Mouse (Mus musculus): Measurements from ENCODE around the gene Serpina1f. TPM values are rescaled to one million over a fixed set of nuclear protein-coding genes. Genes with fewer than 3 reads are reported as not detected.
"Not testable (repeated sequence)": the region's sequence is repeated elsewhere in the genome, so short reads cannot be mapped to it uniquely, and the experiment has no call there.

Gene Serpina1f
- polyA plus RNA-seq (2015; fragmentation: Nextera tagmentation; extraction: Ambion mirVana) = not detected in 2 replicates

- 89% methylated on average over 8 of the region's 8 CpGs for WGBS
- H3K27ac ChIP-seq = no peak within 1 kb of the TSS
- H3K27me3 ChIP-seq = no peaks in the 10 kb centered on the region
- H3K4me1 ChIP-seq (replicated peaks) = no peaks in the 10 kb centered on the region
- no peaks in the 10 kb centered on the region for H3K9me3 ChIP-seq
- H3K4me2 ChIP-seq = no peak within 1 kb of the TSS
- no peak within 1 kb of the TSS for H3K9ac ChIP-seq
- H3K36me3 ChIP-seq = no peaks in the 10 kb centered on the region
- no peak within 1 kb of the TSS for H3K4me3 ChIP-seq
- ATAC-seq (ENCODE audit: low FRiP score) = no peak
Measured at GRCm38 (mm10) chr12:103695429-103695828, at the start of gene Serpina1f. Serpina1f (minus strand) TSS chr12:103695529.

GRCm38 (mm10) chr12:103737791-103738580, 42.7 kb upstream of the Serpina1f start:
- not testable (repeated sequence) for H3K9me3 ChIP-seq; H3K27me3 ChIP-seq; H3K4me1 ChIP-seq (replicated peaks); H3K9ac ChIP-seq; ATAC-seq (ENCODE audit: low FRiP score); H3K27ac ChIP-seq; H3K4me2 ChIP-seq; H3K36me3 ChIP-seq; H3K4me3 ChIP-seq
- WGBS = 88% methylated on average over 6 of the region's 6 CpGs

- 89% methylated on average over 4 of the region's 4 CpGs for WGBS
- not testable (repeated sequence) for H3K4me3 ChIP-seq; H3K27ac ChIP-seq; H3K36me3 ChIP-seq; H3K27me3 ChIP-seq; H3K4me2 ChIP-seq; ATAC-seq (ENCODE audit: low FRiP score); H3K9ac ChIP-seq; H3K9me3 ChIP-seq; H3K4me1 ChIP-seq (replicated peaks)
Measured at GRCm38 (mm10) chr12:103735566-103735965, 40.2 kb upstream of the Serpina1f start.

- not testable (repeated sequence) for H3K27me3 ChIP-seq; H3K4me1 ChIP-seq (replicated peaks); H3K4me3 ChIP-seq; ATAC-seq (ENCODE audit: low FRiP score); H3K4me2 ChIP-seq; H3K9ac ChIP-seq; H3K9me3 ChIP-seq; H3K36me3 ChIP-seq; H3K27ac ChIP-seq
- WGBS = 89% methylated on average over 4 of the region's 4 CpGs
Measured at GRCm38 (mm10) chr12:103735101-103735500, 39.8 kb upstream of the Serpina1f start.

- no peak overlapping the region for H3K9ac ChIP-seq
- ATAC-seq (ENCODE audit: low FRiP score) = no peak
- H3K4me2 ChIP-seq = no peak overlapping the region
- no peaks in the 10 kb centered on the region for H3K27me3 ChIP-seq
- no peaks in the 10 kb centered on the region; the same call in 1 of the 2 replicates for H3K9me3 ChIP-seq
- H3K4me1 ChIP-seq (replicated peaks) = no peaks in the 10 kb centered on the region
- H3K4me3 ChIP-seq = no peak overlapping the region
- no peaks in the 10 kb centered on the region for H3K36me3 ChIP-seq
- H3K27ac ChIP-seq = no peak overlapping the region
- WGBS = 70% methylated on average over 3 of the region's 3 CpGs
Measured at GRCm38 (mm10) chr12:103711537-103711936, 16.2 kb upstream of the Serpina1f start.

- no peaks in the 10 kb centered on the region for H3K27me3 ChIP-seq
- ATAC-seq (ENCODE audit: low FRiP score) = no peak
- H3K4me1 ChIP-seq (replicated peaks) = no peaks in the 10 kb centered on the region
- no peak overlapping the region for H3K27ac ChIP-seq
- no peaks in the 10 kb centered on the region; the same call in 1 of the 2 replicates for H3K9me3 ChIP-seq
- H3K9ac ChIP-seq = no peak overlapping the region
- H3K4me3 ChIP-seq = no peak overlapping the region
- WGBS = 62% methylated on average over 1 of the region's 1 CpGs
- H3K36me3 ChIP-seq = no peaks in the 10 kb centered on the region
- no peak overlapping the region for H3K4me2 ChIP-seq
Measured at GRCm38 (mm10) chr12:103710405-103710804, 15.1 kb upstream of the Serpina1f start.

- no peak for ATAC-seq (ENCODE audit: low FRiP score)
- H3K4me3 ChIP-seq = no peak overlapping the region
- no peaks in the 10 kb centered on the region for H3K9me3 ChIP-seq
- no peak overlapping the region for H3K4me2 ChIP-seq
- no peak overlapping the region for H3K27ac ChIP-seq
- H3K4me1 ChIP-seq (replicated peaks) = no peaks in the 10 kb centered on the region
- H3K27me3 ChIP-seq = no peaks in the 10 kb centered on the region
- WGBS = 81% methylated on average over 4 of the region's 4 CpGs
- H3K36me3 ChIP-seq = no peaks in the 10 kb centered on the region
- no peak overlapping the region for H3K9ac ChIP-seq
Measured at GRCm38 (mm10) chr12:103706113-103706512, 10.8 kb upstream of the Serpina1f start.

- Histone ChIP-seq H3K27ac (no peak overlapping the region), H3K9ac (no peak overlapping the region), H3K4me1 (replicated peaks) (no peaks in the 10 kb centered on the region), H3K4me3 (no peak overlapping the region), H3K4me2 (no peak overlapping the region), H3K36me3 (no peaks in the 10 kb centered on the region), H3K27me3 (no peaks in the 10 kb centered on the region), H3K9me3 (no peaks in the 10 kb centered on the region)
- WGBS = 78% methylated on average over 2 of the region's 2 CpGs
- ATAC-seq (ENCODE audit: low FRiP score) = no peak
Measured at GRCm38 (mm10) chr12:103705547-103705946, 10.2 kb upstream of the Serpina1f start.

GRCm38 (mm10) chr12:103700144-103700750, 4.9 kb upstream of the Serpina1f start:
- no peaks in the 10 kb centered on the region for H3K4me1 ChIP-seq (replicated peaks)

GRCm38 (mm10) chr12:103688221-103688814, 7.0 kb downstream of the Serpina1f start:
- H3K4me1 ChIP-seq (replicated peaks) = no peaks in the 10 kb centered on the region
- no peak overlapping the region for H3K4me3 ChIP-seq
- no peaks in the 10 kb centered on the region for H3K27me3 ChIP-seq
- ATAC-seq (ENCODE audit: low FRiP score) = no peak
- no peaks in the 10 kb centered on the region for H3K9me3 ChIP-seq
- H3K9ac ChIP-seq = no peak overlapping the region
- no peak overlapping the region for H3K4me2 ChIP-seq
- no peaks in the 10 kb centered on the region for H3K36me3 ChIP-seq
- 60% methylated on average over 3 of the region's 3 CpGs for WGBS
- H3K27ac ChIP-seq = no peak overlapping the region

More at GRCm38 (mm10) chr12:103700144-103700750, 4.9 kb upstream of the Serpina1f start:
- H3K36me3 ChIP-seq = no peaks in the 10 kb centered on the region
- H3K27me3 ChIP-seq = no peaks in the 10 kb centered on the region
- no peaks in the 10 kb centered on the region for H3K9me3 ChIP-seq
- H3K4me3 ChIP-seq = no peak overlapping the region
- H3K27ac ChIP-seq = no peak overlapping the region
- no peak overlapping the region for H3K4me2 ChIP-seq
- 89% methylated on average over 4 of the region's 4 CpGs for WGBS
- ATAC-seq (ENCODE audit: low FRiP score) = no peak
- no peak overlapping the region for H3K9ac ChIP-seq

GRCm38 (mm10) chr12:103687021-103687420, 8.3 kb downstream of the Serpina1f start:
- Histone ChIP-seq H3K4me1 (replicated peaks) (no peaks in the 10 kb centered on the region), H3K4me3 (no peak overlapping the region), H3K9me3 (no peaks in the 10 kb centered on the region), H3K9ac (no peak overlapping the region), H3K36me3 (no peaks in the 10 kb centered on the region), H3K27ac (no peak overlapping the region), H3K4me2 (no peak overlapping the region), H3K27me3 (no peaks in the 10 kb centered on the region)
- WGBS = 56% methylated on average over 7 of the region's 7 CpGs
- no peak for ATAC-seq (ENCODE audit: low FRiP score)

GRCm38 (mm10) chr12:103686050-103686449, 9.3 kb downstream of the Serpina1f start:
- 78% methylated on average over 3 of the region's 3 CpGs for WGBS
- Histone ChIP-seq H3K4me2 (no peak overlapping the region), H3K4me1 (replicated peaks) (no peaks in the 10 kb centered on the region), H3K9ac (no peak overlapping the region), H3K27ac (no peak overlapping the region), H3K4me3 (no peak overlapping the region), H3K9me3 (no peaks in the 10 kb centered on the region), H3K36me3 (no peaks in the 10 kb centered on the region), H3K27me3 (no peaks in the 10 kb centered on the region)
- no peak for ATAC-seq (ENCODE audit: low FRiP score)
